Mouse (Mus musculus) common myeloid progenitor, adult 5-6 weeks (primary cell): Measurements from ENCODE around the gene Gm7030. TPM values are rescaled to one million over a fixed set of nuclear protein-coding genes. Genes with fewer than 3 reads are reported as not detected.
"Not testable (repeated sequence)": the region's sequence is repeated elsewhere in the genome, so short reads cannot be mapped to it uniquely, and the experiment has no call there.

Source experiments
- ATAC-seq: replicated peaks from 2 replicates; pipeline ENCODE4 v1.8.0; 2016; ENCODE audit warnings: low read depth, mild to moderate bottlenecking, moderate TSS enrichment, inconsistent platforms; ENCODE audit not compliant: poor library complexity, severe bottlenecking
- total RNA-seq: library from RNA; stranded (forward); fragments of 200-1000, 187-1606 nt; gene quantifications from 2 replicates; pipeline ENCODE4 v1.2.3, GENCODE M21; 2017

Gene Gm7030
- total RNA-seq, 1 experiment from 2014 or later = not detected

GRCm38 (mm10) chr17:36145111-36145860 is 16.1 kb upstream of the Gm7030 start:
- ATAC-seq = peak; percentile 68

- not testable (repeated sequence) for ATAC-seq
These were observed 7.1 kb upstream of the Gm7030 start for GRCm38 (mm10) chr17:36136299-36136848.

- ATAC-seq = peak; percentile 72
These were observed 6.4 kb upstream of the Gm7030 start for GRCm38 (mm10) chr17:36135421-36136231.

- ATAC-seq = no peak
These were observed 2.5 kb upstream of the Gm7030 start for GRCm38 (mm10) chr17:36131516-36132265.

- not testable (repeated sequence) for ATAC-seq
These were observed 700 bp downstream of the Gm7030 start for GRCm38 (mm10) chr17:36128525-36128924.

GRCm38 (mm10) chr17:36124111-36124510 is 5.1 kb downstream of the Gm7030 start:
- not testable (repeated sequence) for ATAC-seq

GRCm38 (mm10) chr17:36121352-36122020 is 7.7 kb downstream of the Gm7030 start, which contains the start of gene Gm19684:
TSS of gene Gm19684 (plus strand) at chr17:36121678.
- peak; percentile 94 for ATAC-seq

- ATAC-seq = peak; percentile 29; the same call in 1 of the 2 replicates
These were observed 8.4 kb downstream of the Gm7030 start for GRCm38 (mm10) chr17:36120839-36121238.

- ATAC-seq = not testable (repeated sequence)
These were observed 12.7 kb downstream of the Gm7030 start for GRCm38 (mm10) chr17:36116545-36116944.

- peak; percentile 59 for ATAC-seq
These were observed 15.1 kb downstream of the Gm7030 start for GRCm38 (mm10) chr17:36113979-36114593.

- ATAC-seq = peak; percentile 82
These were observed 17.7 kb downstream of the Gm7030 start for GRCm38 (mm10) chr17:36111510-36111868.

GRCm38 (mm10) chr17:36110641-36111509 is 18.4 kb downstream of the Gm7030 start:
- peak; percentile 86 for ATAC-seq

GRCm38 (mm10) chr17:36110129-36110528 is 19.1 kb downstream of the Gm7030 start:
- not testable (repeated sequence) for ATAC-seq

GRCm38 (mm10) chr17:36102091-36102490 is 27.1 kb downstream of the Gm7030 start:
- not testable (repeated sequence) for ATAC-seq

GRCm38 (mm10) chr17:36099603-36100002 is 29.6 kb downstream of the Gm7030 start:
- not testable (repeated sequence) for ATAC-seq

GRCm38 (mm10) chr17:36093936-36094335 is 35.3 kb downstream of the Gm7030 start:
- ATAC-seq = no peak

GRCm38 (mm10) chr17:36092520-36092919 is 36.7 kb downstream of the Gm7030 start:
- not testable (repeated sequence) for ATAC-seq

GRCm38 (mm10) chr17:36091933-36092332 is 37.3 kb downstream of the Gm7030 start:
- not testable (repeated sequence) for ATAC-seq
